Mouse (Mus musculus): ENCODE data around the gene Got2.

GRCm38 (mm10) chr8:95833435-95833984, 54.8 kb downstream of the Got2 start:
- TF ChIP-seq POLR2A (IDR thresholded peaks at IDR 0.05; ENCODE audit: borderline replicate concordance, insufficient read depth, low read length) (no peak), CTCF (IDR thresholded peaks at IDR 0.05; ENCODE audit: borderline replicate concordance, insufficient read depth, low read depth, low read length) (no peak)
